Mouse (Mus musculus): ENCODE measurements around the gene Trir.

The Trir gene

DNA sequence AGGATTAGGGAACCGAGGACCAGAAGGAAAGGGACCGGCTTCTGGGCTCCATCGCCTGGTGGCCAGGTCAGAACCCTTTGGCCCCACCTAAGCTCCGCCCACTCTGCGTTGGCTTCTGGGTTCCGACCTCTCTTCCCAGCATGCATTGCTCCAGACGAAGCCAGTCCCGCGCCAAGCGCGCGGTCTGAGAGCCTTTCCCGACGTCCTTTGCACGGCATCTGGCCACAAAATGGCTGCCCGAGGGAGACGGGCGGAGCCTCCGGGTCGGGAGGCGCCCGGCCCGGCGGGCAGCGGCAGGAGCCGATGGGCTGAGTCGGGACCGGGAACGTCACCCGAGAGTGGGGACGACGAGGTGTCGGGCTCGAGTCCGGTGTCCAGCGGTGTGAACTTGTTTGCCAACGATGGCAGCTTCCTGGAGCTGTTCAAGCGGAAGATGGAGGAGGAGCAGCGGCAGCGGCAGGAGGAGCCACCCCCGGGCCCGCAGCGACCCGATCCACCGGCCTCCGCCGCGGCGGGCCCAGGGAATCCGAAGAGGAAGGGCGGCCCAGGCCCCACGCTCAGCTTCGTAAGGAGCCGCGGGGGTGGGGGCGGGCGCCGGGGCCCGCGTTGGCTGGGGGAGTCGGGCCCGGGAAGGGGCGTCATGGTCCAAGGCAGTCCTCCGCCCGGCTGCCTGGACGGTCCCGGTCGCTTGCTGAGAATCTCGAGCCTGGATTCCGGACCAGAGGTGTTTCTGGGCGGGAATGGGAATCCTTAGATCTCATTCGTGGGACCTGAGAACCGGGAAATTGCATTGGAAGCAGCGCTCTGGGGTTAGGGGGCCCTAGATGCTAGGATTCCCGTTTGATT lies at the start of gene Trir:
TSS of gene Trir (plus strand) at position 154 of the 846 bp plus-strand sequence.
- DNase-seq (ENCODE audit: extremely low spot score), result peak; percentile 97

DNA sequence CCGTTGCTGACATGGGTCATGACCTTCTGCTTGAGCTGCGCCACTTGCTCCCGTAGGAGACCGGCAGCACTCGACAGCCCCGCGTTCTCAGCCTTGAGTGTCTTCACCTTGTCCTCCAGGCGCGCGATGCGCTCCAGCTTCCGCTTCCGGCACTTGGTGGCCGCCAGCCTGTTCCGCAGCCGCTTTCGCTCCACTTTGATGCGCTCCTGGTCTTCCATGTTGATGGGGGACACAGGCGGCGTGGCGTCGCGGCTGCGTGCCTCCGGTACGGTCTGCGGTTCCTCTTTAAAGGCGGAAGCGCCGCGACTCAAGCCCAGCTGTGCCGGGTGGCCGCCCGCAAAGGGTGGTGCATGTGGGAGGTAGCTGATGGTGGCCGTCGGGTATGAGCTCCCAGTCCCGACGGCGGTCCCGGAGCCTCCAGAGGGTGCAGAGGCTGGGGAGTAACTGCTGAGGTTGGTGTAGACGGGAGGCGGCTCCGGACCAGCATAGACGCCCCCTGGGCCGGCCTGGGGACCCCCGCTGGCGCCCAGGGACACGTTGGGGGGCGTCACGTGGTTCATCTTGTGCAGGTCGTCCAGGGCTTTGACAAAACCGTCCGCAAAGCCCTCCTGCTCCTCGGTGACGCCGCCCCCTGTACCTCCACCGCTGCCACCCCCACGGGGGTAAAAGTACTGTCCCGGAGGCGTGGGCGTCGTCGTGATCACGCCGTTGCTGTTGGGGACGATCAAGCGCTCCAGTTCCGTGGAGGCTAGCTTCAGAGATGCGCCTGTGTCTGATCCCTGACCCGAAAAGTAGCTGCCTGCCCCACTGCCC lies 49.0 kb upstream of the Trir start:
- DNase-seq (ENCODE audit: extremely low spot score), result peak; percentile 65

DNA sequence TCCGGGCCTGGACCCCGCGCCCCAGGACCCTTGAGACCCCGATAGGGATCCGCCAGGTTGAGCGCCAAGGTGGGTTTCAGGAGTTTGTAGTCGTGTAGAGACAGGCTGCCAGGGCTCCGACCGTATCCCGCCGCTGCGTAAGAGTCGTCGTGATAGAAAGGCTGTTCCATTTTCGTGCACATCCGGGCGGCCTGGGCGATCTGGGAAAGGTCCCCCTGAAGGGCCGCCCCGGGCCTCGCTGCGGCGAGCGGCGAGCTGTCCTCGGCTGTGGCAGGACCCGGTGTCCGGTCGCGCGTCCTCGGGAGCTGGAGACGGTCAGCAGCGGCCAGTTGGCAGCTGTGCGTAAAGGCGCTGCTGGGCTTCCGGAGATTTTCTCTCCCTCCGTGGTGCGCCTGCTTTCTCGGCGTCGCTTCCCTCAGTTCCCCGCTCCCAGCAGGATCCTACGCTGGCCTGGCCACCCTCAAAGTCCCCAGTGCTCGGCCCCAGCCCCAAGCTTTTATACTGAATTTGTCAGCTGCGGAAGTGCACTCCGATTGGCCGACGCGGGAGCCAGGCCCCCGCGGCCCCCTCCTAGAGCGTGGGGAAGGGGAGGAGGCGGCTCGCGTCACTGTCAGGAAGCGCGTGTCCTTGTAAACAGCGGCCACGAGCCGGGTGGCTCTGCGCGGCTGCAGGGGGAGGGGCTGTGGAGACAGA lies 48.2 kb upstream of the Trir start, which contains the start of gene Junb:
TSS of gene Junb (minus strand) at position 471 of the 693 bp plus-strand sequence.
- DNase-seq (ENCODE audit: extremely low spot score), result peak; percentile 86

DNA sequence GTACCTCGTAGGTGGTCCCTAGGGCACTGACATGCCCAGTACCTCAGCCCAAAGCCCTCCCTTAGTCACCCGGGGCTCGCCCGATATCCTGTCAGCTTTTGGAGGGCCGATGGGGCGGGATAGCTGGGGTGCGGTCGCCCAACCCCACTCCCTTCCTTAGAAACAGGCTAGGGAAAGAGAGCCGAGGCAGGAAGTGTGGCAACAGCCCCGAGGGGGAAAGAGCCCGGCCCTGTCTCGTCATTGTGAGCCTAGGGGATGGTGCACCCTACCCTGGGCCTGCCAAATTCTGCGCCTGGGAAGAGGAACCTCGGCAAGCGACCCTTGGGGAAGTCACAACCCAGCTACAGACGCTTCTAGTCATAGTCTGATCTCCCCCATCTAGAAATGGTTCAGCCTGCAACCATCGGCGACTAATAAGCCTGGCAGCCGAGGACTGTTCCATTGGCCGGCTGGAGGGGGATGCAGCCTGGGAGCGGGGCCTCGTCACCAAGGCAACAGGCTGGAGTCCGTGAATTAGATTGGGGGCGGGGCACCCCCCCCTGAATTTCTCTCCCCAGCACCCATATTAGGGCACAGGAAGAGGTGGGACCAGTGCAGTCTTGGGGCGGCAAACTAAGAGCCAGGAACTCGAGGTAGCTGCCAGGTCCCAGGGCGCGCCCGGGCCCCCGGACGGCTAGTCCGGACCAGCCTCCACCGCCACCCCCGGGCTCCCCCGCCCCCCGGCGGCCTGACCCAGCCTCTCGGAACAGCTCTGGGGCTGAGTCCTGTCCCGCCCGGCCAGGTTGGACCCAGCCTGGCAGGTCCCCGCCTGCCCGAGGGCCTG lies 46.8 kb upstream of the Trir start:
- peak; percentile 88 for DNase-seq (ENCODE audit: extremely low spot score)

DNA sequence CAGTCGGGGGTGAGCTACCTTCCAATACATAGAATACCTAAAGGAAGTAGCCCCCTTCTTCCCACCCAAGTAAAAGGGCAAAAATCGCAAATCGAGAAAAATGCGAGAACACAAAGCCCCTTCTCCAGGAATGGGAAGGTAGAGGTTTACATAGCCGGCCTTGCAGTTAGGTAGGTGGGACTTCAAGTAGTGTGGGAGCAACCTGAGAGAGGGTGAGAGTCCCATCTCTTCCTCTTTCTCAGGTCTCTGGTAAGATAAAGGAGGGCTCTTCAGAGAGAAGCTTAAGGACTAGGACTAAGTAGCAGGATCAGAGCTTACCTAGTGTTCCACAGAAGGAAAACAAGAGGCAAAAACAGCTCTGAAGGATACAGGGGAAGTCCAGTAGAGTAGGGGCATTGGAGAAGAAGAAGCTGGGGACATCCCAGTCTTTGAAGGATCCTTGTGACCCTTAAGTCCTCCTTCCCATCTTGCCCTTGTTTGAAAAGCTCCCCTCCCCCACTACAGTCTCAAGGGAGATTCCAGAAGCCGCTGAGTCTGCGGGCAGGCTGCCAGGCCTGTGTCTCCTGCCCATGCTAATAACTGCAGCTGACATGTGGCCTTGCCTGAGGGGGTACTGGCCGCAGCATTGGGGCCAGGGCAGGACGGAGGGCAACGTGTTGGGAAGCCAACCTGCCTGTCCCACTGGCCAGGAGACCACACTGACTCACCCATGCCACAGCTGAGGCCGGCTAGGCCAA lies 45.8 kb upstream of the Trir start:
- DNase-seq (ENCODE audit: extremely low spot score), result no peak

DNA sequence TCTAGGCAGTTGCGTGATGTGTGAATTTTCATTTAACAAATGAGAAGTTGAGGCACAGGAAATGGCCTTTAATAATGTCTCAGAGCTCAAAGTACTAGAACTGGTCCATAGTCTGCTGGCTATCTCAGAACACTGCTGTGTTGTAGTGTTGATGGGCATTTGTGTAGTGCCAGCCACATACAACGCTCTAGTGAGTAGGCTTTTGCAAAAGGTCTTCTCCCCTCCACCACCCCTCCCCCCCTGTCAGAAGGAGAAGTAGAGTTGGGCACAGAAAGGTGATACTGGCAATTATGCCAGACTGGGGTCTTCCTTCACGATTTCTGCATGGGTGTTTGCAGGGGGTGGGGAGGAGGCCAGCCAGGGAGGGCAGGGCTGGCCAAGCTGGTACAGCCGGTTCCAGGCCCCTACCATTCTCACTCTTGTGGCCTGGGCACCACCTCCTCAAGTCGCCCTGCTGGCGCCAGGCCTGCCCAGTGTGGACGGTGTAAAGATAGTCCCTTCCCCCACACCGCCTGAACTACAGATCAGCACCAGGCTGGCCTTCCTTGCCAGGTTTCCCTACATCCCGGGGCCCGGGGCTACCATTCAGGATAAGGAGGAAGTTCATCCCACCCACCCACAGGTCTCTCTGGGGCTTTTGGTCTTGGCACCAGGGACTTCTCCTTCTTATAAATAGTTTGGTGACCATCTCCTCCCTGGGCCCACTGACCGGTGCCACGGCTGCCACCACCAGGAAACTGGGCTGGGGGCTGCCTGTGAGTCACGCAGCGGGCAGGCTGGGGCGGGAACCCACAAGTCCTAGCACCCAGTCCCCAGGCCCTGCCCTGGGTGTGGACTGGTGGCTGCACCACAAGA lies 44.8 kb upstream of the Trir start:
- no peak for DNase-seq (ENCODE audit: extremely low spot score)

DNA sequence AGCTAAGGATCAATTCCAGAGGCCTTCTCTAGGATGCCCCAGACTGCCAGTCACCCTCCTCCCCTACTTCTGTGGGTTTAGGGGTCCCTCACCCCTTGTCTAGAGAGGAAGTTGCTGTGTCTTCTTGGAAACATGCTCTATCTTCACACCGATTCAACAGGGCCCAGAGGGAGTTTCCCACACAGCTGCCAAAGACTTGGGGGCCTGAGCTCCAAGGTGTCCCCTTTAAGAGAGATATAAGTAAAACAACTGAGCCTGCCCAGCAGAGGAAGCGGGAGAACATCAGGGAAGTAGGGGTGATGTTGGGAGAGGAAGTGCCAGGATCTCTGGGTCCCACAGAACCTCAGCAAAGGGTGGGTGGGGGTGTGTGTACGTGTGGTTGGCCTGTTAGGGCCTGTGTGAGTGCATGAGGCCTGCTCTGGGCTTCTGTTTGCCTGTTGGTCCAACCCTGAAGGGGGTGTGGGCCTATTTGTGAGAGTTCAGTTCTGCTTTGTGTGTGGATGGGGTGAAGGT lies 44.1 kb upstream of the Trir start:
- DNase-seq (ENCODE audit: extremely low spot score), result no peak

DNA sequence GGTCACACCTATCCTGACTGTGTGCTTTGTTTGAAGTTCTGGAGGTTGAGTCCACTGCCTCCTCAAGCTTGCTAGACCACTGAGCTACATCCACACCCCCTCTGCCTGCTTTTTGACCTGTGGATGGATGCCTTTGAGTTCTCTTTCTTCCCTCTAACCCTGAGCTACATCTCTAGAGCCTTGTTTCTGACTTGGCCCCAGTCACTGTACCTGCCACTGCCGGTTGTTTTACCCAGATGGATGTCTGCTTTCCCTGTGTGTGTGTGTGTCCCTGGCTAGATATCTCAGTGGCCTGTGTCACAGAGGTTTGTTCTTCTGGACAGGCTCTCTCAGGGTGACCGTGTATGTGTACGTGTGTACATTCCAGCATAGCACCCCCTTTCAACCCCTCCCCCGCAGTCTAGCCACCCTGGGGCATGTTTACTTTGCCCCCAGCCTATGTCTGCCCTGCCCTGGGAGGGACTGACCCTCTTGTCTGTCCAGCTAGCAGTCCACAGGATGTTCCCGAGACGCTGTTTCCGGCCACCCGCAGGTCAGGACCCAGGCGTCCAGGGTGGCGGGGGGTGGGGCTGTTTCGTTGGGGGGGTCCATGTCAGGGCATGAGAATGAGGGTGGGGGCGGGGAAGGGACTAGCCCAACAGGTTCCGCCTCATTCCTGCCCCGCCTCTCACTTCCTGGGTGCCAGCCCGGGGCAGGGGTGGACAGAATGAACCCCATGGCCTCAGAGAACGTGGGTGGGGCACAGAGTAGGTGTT lies 42.2 kb upstream of the Trir start:
- peak; percentile 42 for DNase-seq (ENCODE audit: extremely low spot score)

DNA sequence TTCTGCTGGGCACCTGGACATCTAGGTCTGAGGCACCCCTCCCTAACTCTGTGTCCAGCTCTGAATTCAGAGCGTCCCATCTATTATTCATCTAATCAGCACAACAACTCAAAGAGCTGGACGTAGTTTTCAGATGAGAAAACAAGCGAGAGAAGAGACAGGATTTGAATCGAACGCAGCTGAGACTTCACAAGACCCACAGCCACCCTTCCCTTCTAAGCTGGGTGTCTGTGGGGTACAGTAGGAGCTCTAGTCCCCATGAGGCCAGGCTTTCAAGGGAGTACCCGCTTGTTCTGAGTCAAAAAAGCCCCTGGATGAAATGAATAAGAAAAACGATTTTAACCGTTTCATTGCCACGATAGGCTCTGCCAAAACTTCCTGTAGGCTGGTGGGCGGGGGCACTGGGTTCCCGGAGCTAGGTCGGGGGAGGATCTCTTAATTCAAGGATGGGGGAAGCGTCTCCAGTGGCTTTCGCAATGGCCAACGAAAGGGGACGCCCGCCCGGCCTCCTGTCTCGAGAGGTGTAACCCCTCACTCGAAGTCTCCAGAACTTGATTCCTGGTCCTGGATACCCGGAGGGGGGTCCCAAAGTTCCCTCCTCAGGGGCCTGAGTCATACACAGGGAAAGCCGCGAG lies 41.5 kb upstream of the Trir start:
- no peak for DNase-seq (ENCODE audit: extremely low spot score)

DNA sequence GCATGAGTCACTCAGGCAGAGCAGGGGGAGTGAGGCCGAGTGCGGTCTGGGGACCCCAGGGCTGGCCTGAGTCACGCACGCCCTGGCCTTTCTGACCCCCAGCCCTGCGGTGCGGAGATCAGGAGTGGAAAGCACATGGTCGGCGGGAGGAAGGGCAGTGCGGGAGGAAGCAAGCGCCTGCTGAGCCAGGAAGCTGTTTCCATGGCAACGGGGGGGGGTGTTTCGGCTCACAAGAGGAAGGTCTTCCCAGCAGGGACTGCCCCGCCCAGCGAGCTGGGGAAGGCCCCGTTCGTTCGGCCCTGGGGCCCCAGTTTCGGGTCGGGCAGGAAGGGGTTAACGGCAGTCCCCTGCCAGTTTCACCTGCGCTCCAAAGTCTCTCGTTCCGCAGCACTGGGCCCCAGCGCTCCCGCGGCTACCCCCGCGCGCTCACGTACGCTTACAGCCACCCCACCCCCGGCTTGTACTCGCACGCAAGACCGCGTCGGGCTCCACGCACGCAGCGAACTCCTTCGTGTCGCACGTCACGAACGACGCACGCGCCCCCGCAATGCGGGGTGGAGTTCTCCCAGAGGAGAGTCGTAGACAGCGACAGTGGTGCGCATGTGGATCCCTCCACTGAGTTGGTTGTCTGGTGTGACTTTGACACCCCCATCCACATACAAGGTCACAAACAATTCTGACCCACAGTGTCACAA lies 40.8 kb upstream of the Trir start:
- DNase-seq (ENCODE audit: extremely low spot score), result peak; percentile 85

DNA sequence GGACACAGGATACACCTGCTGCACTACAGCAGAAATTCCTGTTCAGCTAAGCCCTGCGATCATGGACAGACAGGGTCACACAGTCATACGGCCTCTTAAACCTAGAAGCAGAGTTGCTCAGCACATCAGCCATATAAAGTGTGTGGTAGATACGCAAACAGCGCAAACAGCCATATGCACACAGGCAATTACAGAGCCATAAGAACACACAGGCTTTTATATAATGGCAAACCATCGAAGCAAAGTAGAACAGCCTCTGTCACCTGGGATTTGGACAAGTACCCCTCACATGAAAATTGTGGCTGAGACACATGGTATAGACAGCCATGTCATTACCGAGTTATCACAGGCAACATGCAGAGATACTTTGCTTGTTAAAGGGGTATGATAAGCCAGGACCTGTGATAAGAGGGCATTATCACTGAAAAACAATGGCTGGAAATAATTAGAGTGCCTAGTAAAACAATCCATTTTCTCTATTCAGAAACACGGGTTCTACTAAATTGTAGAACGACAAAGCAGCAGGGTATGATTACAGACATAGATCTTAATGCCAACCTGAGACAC lies 40.2 kb upstream of the Trir start:
- DNase-seq (ENCODE audit: extremely low spot score), result no peak

DNA sequence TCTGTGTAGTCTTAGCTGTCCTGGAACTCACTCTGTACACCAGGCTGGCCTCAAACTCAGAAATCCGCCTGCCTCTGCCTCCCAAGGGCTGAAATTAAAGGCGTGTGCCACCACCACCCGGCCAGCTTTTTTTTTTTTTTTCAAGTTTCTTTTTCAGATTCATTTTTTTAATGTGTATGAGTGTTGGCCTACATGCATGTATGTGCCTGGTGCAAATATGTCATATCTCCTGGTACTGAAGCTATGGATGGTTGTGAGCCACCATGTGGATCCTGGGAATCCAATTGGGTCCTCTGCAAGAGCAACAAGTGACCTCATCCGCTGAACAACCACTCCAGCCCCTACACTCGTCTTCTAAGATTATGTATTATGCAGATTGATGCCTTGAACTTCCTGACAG lies 39.2 kb upstream of the Trir start:
- no peak for DNase-seq (ENCODE audit: extremely low spot score)

DNA sequence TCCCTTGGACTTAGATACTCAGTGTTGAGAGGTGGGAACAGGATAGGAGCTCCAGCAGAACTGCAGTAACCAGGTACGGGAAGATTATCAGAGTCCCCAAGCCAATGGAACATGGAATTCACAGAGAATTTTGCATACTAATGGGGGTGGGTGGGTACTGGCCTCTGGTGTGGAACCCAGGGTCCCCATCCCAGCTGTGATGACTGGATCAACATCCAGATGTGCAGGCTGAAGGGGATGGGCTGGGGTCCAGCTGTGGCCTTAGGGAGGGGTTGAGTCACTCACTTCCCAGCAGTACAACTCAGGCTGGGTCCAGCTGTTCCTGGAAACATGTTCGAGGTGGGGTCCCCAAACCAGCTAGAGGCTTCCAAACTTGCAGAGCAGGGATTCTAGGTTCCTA lies 38.7 kb upstream of the Trir start:
- no peak for DNase-seq (ENCODE audit: extremely low spot score)

DNA sequence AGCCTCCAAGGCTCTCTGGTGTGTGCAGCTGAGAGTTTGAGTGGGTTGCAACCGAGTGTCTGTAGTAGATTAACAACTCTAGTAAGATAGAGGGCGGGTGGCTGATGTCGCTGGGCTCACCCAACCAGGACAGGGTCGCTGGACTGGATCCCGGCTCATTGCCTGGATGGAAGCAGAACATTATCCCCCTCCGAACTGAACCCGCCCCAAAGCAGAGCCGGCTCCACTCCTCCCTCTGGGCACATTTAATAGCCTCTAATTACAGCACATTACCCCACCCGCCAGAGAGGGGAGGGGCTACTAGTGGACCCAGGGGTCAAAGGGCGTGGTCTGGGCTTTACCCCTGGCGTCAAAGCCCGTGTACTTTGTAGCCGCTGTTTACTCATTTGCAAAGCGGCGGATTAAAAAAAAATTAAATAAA lies 37.3 kb upstream of the Trir start:
- DNase-seq (ENCODE audit: extremely low spot score), result peak; percentile 47

DNA sequence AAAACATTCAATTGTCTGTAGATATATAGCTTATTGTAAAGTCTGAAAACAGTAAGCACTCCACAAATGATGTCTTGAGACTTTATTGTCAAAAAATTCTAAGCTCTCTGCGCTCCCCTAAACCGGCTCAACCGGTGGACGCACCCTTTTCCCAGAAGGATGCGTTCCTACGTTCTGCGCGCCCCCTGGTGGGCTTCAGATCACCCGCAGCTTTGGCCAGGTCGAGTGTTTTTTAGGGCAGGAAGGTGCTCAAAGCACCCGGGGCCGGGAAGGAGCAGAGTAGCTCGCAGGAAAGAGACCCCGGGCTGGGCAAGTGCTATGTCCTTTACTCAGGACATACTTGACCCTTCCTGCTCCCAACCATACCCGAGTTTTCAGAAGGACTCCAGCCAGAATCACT lies 36.8 kb upstream of the Trir start:
- DNase-seq (ENCODE audit: extremely low spot score), result peak; percentile 89

DNA sequence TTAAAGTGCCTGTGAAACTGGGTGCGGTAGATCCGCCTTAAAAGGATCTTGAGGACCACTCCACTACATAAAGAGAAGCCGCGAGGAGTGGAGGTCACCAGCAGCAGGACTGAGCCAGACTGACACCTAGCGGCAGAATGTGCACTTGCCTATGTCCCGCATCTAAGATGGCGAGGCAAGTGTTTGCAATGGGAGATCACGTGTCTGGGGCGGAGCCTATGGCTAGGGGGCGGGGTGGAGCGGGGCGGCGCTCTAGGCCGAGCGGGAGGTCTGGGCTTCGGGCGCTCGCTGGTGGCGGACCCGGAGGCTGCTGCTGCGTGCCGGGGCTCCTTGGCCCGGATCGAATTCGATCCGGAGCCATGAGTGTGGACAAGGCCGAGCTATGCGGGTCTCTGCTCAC lies 36.3 kb upstream of the Trir start, which contains the start of gene Hook2:
TSS of gene Hook2 (plus strand) at position 255 of the 400 bp plus-strand sequence.
- DNase-seq (ENCODE audit: extremely low spot score), result peak; percentile 97

DNA sequence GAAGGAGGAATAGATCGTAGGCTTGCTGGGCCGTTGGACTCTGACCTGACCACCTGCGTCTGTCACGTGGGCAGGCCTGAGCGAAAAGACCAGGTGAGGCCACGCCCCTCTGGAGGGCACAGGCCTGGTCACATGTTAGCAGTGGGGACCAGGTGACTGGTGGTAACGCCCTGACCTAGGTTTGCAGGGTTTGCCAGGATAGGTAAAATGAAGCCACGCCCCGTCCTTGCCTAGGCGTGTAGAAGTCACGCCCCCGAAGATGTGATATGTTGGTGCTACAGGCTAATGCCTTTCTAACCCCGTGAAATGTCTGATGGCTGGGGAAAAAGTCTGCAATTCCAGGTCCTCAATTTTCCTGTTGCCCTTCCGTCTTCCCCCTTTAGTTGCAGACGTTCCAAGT lies 35.8 kb upstream of the Trir start:
- DNase-seq (ENCODE audit: extremely low spot score), result no peak

Measured in embryo, embryonic 9.5 days (tissue).